Mouse (Mus musculus) layer of hippocampus, adult 9-10 months (tissue): ENCODE measurements around the gene Flnb.

ENCODE experiments used
- DNase-seq: peaks from one replicate; pipeline ENCODE4 v3.0.0; 2022; ENCODE audit warnings: low spot score

Gene Flnb

DNA sequence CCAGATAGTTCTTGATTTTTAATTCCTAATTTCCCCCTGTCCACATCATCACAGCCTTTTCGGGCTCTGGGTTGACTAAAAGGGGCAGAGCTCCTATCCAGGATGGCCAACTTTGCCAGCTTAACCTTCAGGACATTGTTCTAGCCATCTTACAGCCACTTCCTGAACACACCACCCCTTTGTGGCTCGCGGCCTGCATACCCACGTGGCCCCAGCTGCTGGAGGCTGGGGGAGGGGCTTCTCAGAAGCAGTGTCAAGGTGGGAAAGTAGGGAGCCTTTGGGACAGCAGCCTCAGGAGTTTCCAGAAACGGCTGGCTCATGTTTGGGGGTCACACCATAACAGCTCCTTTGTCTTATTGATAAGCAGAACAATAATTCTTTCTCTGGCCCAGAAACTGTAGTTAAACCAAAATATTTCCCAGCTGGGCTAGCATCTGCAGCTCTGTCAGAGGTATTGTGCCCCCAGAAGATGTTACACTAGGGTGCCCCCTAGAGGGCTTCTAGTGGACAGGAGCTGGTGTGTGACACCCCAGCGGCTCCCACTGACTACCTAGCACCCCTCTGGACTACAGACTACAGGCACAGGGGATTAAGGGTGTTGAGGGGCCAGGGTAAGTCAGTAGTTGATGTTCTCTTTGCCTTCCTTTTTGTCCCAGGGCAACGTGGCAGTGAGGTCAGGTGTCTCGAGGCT, 126.7 kb downstream of the Flnb start:
- peak; percentile 47 for DNase-seq

DNA sequence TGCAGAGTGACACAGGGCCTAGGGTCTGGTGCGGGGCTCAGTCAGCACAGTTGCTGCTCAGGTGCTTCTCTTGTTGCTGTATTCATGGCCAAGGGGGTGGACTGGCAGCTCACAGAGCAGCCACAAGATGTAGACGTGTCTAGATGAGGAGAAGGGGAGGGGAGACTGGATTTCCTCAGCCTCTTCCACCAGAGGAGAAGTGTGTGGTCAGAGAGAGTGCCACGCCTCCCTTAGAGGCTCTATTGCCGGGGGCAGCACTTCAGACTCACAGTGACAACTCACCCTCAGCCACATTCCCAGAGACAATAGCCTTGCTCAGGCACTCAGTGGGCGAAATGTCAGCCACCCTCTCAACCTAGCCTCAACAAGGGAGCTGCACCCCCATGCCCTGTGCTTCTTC, 127.5 kb downstream of the Flnb start:
- DNase-seq = no peak

DNA sequence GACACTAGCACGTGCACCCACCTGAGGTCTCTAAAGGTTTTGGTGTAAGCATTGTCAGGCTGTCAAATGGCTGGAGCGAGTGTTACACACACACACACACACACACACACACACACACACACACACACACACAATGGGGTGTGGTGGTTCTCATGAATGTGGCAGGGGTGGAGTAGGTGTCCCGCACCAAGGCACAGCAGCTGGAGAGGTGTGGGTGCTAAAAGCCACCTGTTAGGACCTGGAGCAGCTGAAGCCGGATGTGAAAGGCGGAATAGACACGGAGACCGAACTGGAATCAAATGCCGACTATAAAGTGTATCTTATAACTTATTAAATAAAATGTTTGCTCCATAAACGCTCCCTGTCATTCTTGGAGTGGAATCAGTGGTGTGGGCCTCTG, 133.5 kb downstream of the Flnb start:
- DNase-seq = no peak

DNA sequence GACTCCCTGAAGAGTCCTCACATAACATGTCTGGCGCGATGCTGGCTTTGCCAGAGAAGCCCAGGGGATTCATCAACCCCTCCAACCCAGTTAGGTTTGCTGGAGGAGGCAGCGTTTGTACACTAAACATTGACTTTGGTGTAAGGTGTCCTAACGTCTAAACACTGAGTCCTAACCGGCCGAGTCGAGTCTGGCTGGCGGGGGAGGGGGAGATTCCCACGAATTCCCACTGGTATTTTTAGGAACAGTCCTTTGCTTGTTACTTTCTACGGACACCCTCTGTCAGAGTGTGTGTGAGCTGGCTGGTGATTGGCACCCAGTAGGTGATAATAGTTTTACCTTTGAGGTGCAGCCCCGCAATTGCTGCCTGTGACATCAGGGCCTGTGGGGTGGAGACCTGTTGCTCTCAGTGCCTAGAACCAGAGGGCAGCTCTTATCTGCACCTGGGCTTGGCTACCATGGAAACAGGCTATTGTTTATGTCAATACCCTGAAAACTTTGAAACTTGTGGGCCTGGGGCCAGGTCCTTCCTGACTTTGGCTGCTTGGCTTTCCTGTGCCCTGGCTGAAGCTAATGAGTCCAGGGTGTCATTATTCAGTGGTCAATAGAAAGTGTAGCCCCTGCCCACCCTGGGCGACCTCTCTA, 135.0 kb downstream of the Flnb start:
- DNase-seq = no peak

DNA sequence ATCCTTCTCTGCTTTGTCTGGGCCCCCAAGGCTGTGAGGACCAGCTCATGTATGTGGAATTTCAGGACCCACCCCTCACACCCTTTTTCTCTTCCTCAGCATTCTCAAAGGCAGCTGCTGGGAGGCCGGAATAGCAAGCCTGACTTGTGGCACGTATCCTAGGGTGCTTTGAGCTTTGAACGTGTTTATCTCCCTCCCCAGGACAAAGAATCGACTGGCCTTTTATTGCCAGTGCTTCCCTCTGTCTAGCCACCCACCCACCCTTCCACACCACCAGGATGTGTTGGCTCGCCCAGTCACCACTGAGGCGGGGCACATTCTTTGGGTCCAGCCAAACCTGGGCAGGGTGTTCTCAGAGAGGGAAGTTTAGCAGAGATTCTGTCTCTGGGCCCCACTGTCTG, 136.3 kb downstream of the Flnb start:
- no peak for DNase-seq

DNA sequence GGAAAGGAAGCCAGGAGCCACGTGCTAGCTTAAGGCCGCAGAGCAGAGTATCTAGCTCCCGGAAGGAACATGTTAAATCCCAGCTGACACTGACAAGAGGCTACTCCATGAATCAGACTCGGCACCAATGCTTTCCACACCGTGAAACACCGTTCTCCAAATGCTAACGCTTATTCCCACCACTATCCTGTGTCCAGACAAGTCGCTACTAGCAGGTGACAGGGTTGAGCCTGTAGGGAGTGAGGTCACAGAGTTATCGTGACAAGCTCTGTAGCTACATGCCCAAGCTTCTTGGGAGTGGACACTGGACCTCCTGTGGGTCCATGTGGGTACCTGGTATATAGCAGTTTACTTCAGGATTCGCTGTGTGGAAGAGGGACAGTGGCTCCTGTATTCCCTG, 138.7 kb downstream of the Flnb start:
- no peak for DNase-seq

DNA sequence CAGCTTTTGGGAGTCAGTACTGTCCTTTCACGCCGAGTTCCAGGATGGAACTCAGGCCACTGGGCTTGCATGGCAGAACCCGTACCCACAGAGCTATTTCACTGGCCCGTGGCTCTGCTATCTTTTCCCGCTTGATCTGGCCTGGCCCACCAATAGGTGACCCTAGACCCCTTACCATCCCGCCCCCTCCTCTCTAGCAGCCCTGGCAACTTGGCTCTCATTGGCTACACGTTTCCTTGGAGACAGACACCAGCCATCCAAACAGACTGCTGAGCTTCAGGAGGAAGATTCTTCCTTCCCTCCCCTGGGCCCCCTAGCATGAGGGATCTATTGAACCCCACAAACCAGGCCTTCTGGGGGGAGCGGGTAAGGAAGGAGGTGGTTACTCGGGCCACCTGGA, 139.3 kb downstream of the Flnb start, which contains the start of gene Gm45521:
Gene Gm45521 (plus strand): TSS at position 240 of the 400 bp plus-strand sequence.
- DNase-seq = no peak

DNA sequence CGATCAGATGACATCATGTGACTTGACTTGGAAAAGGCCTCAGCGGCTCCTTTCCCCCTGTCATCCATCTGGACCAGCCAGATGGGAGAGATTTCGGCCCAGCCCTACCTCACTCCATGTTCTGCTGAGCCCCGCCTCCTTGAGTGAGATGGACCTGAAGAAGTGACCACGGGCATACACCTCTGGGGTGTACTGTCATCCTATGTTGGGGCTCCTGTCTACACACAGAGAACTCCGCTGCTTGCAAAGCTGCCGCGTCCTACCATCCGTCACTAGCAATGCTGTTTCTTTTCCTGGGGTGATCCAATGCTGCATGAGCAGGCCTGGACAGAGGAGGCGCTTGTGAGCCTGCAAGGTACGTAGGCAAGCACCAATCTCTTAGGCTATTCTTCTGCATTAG, 142.9 kb downstream of the Flnb start:
- peak; percentile 26 for DNase-seq

DNA sequence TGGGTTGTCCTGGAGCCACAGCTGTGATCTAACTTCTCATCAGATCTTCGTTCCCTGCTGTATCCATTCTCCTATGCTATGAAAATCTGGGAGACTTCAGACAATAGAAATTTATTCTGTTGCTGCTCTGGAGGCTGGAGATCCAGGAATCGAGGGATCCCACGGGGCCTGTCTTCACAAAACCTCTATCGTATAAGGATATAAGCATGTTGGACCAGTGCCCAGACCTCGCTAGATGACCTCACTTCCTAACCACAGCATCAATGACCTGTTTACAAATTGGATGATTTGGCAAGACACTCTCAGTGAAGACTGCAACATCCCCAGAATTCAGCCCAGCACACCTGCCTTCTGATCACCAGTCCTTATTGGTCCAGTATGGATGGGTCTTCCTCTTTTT, 144.0 kb downstream of the Flnb start:
- no peak for DNase-seq

DNA sequence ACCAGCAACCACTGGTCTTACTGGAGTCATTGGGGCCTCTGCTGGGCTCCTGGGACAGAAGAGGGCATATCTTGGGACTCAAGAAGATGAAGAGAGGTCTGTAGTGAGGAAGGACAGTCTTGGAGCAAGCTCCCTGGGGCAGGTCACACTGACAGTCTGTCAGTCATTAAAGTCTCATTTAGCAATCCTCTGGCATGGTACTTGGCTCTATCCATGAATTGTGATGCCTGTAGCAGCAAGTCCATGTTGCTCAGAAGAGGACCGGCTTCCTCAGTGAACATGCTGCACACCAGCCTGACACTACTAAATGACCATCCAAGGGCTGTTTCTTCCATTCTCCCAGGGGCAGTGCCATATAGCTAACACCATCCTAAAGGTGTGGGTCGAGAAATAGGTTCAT, 144.9 kb downstream of the Flnb start:
- no peak for DNase-seq

DNA sequence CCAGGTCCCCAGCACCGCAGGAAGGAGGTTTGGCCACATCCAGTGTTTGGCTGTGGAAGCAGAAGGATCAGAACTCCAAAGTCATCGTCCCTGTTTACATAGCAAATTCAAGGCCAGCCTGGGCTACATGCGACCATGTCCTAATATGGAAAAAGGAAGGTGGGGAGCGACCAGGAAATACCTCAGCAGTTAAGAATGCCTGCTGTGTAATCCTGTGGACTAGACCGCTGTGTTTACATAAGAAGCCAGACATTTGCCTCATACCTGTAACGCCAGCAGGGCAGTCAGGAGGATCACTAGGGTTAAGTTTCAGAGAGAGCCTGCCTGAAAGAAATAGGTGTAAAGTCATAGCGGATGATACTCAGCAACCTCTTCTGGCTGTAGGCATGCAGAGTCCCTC, 145.4 kb downstream of the Flnb start:
- DNase-seq = no peak

DNA sequence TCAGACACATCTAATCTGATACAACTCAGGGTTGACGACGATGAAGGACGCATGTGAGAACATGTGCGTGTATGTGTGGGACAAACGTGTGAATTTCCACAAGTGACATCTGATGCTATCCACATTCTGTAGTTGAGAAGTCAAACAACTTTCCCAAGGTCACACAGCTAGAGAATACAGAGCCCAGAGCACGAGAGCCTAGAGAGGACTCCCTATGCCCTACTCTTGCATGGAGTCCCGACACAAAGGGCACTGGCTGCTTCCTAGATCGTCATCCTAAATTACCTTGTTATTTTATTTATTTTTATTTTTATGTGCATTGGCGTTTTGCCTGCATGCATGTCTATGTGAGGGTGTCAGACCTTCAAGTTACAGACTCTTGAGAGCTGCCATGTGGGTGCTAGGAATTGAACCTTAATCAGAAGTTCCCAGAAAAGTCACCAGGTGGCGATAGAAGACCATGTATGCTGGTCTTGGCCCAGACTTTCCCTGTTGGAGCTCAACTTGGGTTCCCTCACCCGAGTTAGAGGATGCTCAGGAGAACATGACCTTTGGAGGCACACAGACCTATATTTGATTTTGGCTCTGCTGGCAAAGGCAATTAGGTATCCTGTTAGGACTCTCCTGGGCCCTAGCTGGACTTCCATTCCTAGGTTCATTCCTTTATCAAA, 146.6 kb downstream of the Flnb start:
- peak; percentile 84 for DNase-seq

DNA sequence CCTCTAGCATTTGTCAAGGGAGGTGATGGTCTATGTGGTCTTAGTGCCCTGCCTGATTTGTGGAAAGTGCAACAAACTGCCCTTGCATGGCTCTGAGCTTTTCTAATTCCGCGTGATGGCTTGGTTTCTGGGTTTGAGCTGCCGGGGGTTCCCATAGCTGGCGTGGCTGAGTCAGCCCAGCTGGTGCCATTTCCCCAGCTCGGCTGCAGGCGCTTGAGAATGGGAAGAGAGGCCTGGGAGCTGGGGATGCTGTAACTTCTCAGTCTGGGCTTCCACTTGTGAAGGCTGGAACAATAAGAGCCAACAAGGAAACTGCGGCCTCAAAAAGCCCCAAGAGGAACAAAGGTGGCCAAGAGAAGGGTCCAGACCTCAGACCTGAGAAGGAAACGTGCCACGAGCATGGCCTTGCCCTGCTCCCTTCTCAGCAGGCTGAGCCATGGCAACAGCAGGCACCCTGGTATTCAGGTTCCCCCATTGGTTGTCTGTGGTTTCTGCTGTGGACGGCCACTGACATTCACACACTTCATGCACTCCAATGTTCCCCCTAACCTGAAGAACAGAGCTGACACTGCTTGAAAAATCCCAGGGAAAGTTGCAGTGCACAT, 154.2 kb downstream of the Flnb start:
- no peak for DNase-seq

DNA sequence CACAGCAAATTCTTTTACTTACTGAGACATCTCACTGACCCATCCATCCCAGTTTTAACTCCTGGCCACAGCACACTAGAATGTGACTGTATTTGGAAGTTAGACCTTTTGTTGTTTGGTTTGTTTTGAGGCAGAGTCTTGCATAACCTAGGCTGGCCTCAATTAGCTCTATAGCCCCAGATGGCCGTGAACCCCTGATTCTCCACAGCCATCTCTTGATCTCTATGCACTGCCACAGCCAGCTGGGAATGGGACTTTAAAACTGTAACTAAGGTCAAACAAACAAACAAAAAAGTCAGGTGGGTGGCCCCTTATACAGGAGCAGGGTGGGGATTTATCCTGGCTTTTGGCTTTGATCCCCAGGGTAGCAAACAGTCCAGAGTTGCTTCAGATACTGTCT, 156.9 kb downstream of the Flnb start:
- no peak for DNase-seq

DNA sequence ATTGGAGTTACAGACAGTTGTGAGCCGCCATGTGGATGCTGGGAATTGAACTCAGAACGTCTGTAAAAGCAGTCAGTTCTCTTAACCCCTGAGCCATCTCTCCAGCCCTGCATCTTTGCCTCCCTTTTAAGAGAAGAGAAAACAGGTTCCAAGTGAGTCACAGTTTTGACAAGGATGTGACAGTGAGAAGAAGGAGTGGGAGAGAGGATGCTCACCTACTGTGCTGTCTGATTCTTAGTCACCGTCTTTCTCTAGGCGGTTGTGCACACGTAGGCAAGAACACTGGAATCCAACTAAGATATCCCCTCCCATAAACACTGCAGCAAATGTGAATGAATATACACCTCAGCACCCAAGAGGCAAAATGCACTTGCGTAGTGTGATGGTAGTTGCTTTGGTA, 157.4 kb downstream of the Flnb start:
- DNase-seq = no peak

DNA sequence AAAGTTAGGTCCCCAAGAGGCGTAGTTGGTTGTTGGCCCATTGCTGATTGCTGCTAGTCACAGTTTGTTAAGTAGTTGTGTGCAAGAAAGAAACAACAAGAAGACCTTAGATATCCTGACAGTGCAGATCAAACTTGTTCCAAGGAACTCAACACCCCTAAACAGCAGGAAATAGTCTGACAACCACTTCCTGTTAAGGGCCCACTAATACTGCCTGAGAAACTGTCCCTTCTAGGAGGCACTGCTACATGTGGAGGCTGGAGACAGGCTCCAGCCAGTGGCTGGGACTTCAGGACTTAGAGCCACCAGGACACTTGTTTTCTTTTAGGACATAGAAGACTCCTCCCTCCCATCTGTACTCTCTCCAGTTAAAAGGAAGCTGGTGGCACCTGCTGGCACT, 159.7 kb downstream of the Flnb start:
- DNase-seq = no peak

DNA sequence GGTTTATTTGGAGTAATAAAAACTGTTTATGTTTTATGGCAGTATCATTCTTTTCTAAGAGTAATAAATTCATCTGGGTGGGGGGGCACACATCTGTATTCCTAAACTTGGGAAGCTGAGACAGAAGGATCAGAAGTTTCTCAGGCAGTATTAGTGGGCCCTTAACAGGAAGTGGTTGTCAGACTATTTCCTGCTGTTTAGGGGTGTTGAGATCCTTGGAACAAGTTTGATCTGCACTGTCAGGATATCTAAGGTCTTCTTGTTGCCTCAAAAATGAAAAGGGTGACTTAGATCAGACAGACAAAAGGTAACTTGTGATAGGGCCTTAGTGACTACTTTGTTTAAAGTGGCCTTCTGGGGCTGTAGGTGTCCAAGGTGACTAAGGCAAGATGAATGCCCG, 160.4 kb downstream of the Flnb start:
- no peak for DNase-seq

DNA sequence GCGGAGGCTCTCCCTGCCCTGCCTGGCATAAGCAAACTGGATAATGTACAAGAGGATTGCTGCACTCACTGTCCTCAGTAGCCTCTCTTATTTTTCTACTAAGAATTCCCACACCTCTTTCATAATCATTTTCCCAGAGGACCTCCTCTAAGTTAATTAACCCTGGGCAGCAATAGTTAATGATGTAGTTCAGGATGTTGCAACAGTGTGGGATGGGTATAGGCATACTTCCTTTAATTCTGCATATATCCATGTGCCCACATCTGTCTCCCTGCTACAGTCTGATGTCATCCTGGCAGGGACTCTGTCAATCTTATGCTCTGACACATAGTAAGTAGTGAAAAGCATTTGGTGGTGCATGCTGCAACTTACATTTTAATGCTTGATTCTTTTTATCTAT, 163.5 kb downstream of the Flnb start:
- no peak for DNase-seq

DNA sequence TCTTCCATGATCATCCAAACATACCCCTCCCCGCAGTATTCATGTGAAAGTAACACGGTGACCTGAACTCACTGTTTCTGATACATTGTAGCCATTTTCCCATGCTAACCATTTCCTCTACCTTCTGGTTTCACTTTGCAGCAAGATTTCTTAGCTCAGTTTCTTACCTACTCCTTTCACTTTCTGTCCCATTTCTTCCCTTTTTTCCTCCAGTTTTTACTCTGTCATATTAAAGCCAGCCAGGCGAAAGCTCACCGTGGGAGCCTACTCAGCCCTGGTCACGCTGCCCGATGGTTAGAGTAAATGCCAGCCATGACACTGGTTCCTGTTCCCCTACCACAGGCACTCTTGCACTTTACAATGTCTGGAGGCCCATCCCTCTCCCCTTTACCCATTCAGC, 169.2 kb downstream of the Flnb start:
- DNase-seq = no peak

DNA sequence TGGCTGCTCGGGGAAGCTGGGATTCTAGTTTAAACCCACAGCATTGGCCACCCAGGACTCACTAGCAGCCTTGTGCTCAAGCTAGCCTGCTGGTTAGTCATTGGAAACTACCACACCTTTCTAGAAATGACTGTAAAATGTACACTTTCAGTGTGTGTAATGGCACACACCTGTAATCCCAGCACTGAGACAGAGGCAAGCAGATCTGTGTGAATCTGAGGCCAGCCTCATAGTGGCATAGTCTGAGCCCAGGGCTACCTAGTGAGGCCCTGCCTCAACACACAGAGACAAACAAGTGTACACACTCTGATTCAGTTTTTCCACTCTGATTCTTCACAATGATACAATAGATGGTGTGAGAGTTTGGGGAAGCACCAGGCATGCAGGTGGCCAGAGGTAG, 171.6 kb downstream of the Flnb start:
- DNase-seq = no peak

DNA sequence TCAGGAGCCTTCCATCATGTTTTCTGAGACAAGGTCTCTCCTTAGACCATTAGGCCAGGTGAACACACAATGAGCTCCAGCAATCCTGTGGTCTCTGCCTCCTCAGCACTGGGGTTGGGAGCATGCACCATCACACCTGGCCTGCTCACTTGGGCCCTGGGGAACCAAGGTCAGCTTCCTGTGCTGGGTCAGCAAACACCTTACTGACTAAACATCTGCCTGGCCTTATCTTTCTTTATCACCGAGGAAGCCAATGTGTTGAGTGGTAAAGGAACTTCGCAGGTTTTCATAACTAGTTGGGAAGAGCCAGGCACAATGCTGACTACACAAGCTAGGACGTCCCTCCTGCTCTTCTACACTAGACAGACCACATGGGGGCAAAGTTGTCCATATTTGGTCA, 172.2 kb downstream of the Flnb start:
- no peak for DNase-seq

DNA sequence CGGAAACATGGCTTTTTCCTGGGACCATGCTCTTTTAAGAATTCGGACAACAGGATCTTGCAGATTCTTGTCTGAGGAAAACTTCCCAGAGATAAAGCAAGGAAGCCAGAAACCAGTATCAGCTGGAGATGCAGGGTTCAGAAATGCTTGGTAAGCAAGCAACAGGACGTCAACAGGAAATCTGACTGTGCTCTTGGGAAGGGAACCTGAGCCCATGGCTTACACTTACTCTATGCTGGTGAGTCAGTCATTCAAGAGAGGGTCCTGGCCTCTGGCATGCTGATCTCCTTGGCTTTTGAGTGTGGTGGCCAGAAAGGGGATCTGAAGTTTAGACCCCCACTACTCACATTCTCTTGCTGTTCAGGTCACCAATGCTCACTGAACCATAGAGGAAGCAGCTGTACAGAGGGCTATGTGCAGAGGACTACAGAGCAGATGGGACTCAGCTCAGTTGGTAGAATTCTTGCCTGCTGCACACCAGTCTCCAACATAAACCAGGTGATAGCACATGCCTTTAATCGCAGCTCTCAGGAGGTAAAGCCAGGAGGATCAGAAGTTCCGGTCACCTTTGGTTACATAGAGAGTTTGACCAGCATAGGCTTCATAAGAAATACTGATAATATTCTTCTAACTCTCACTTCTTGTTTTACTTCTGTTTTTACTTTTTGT, 173.5 kb downstream of the Flnb start:
- DNase-seq = no peak

DNA sequence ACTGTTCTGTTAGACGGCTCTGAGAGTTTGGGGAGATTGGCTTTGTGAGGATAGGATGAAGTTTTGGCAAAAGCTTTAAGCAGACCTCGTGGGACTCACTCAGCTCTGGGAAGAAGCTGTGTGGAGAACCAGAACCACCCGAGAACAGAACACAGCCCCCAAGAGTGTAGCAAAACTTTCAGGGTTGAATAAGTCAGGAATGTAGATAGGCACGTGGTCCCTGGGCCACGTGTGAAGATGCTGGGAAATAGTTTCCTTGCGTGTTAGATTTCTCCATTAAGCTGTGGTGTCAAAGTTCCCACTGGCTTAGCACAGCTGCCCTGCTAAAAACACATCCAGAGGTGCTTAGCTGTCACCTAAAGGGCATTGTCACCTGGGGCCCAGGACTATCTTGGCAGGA, 174.4 kb downstream of the Flnb start:
- no peak for DNase-seq
